Mouse (Mus musculus): ENCODE data around the gene Evi2b. TPM values are rescaled to one million over a fixed set of nuclear protein-coding genes. Genes with fewer than 3 reads are reported as not detected.

Gene Evi2b
- polyA plus RNA-seq, 1 experiment from 2014 or later: 17.7 TPM

GRCm38 (mm10) chr11:79522944-79523343 is 618 bp downstream of the Evi2b start:
- no peak for DNase-seq (ENCODE audit: low spot score)

GRCm38 (mm10) chr11:79521930-79522329 is 1.6 kb downstream of the Evi2b start:
- DNase-seq (ENCODE audit: low spot score): peak; percentile 37

GRCm38 (mm10) chr11:79520772-79521171 is 2.8 kb downstream of the Evi2b start:
- DNase-seq (ENCODE audit: low spot score): no peak

- peak; percentile 77 for DNase-seq (ENCODE audit: low spot score)
Observed at GRCm38 (mm10) chr11:79519878-79520291, 3.7 kb downstream of the Evi2b start.

GRCm38 (mm10) chr11:79519299-79519698 is 4.3 kb downstream of the Evi2b start:
- no peak for DNase-seq (ENCODE audit: low spot score)

GRCm38 (mm10) chr11:79515798-79516197 is 7.8 kb downstream of the Evi2b start:
- no peak for DNase-seq (ENCODE audit: low spot score)

GRCm38 (mm10) chr11:79515331-79515730 is 8.2 kb downstream of the Evi2b start:
- no peak for DNase-seq (ENCODE audit: low spot score)

GRCm38 (mm10) chr11:79511970-79512369 is 11.6 kb downstream of the Evi2b start:
- no peak for DNase-seq (ENCODE audit: low spot score)

GRCm38 (mm10) chr11:79504506-79504905 is 19.1 kb downstream of the Evi2b start:
- DNase-seq (ENCODE audit: low spot score): no peak

GRCm38 (mm10) chr11:79503845-79504244 is 19.7 kb downstream of the Evi2b start, which contains the start of gene Omg:
Gene Omg, minus strand, starts transcription at chr11:79504084.
- DNase-seq (ENCODE audit: low spot score): no peak

GRCm38 (mm10) chr11:79502917-79503316 is 20.6 kb downstream of the Evi2b start:
- DNase-seq (ENCODE audit: low spot score): no peak

- no peak for DNase-seq (ENCODE audit: low spot score)
Observed at GRCm38 (mm10) chr11:79494976-79495800, 28.4 kb downstream of the Evi2b start.

- DNase-seq (ENCODE audit: low spot score): no peak
Observed at GRCm38 (mm10) chr11:79484721-79485120, 38.8 kb downstream of the Evi2b start.

- no peak for DNase-seq (ENCODE audit: low spot score)
Observed at GRCm38 (mm10) chr11:79483876-79484528, 39.6 kb downstream of the Evi2b start.

- DNase-seq (ENCODE audit: low spot score): no peak
Observed at GRCm38 (mm10) chr11:79483392-79483791, 40.2 kb downstream of the Evi2b start.

- no peak for DNase-seq (ENCODE audit: low spot score)
Observed at GRCm38 (mm10) chr11:79468097-79468496, 55.5 kb downstream of the Evi2b start.

Other genes with a start within 250 kb of the Evi2b start
- 0.20 TPM in 1 of 2 replicates, not detected in the other for gene Gm9964, start 226.9 kb downstream of the Evi2b start, polyA plus RNA-seq (2015; fragmentation: Nextera tagmentation; extraction: Ambion mirVana)
- gene Nf1, start 184.1 kb downstream of the Evi2b start, polyA plus RNA-seq (2015; fragmentation: Nextera tagmentation; extraction: Ambion mirVana): 3.3 and 4.7 TPM in 2 replicates
- gene Omg, start 19.7 kb downstream of the Evi2b start, polyA plus RNA-seq (2015; fragmentation: Nextera tagmentation; extraction: Ambion mirVana): 0.19 and 0.25 TPM in 2 replicates
- 1.7 and 2.4 TPM in 2 replicates for gene Evi2, start 6.8 kb upstream of the Evi2b start, polyA plus RNA-seq (2015; fragmentation: Nextera tagmentation; extraction: Ambion mirVana)
- gene Evi2a, start 6.8 kb upstream of the Evi2b start, polyA plus RNA-seq (2015; fragmentation: Nextera tagmentation; extraction: Ambion mirVana): 11.1 and 11.7 TPM in 2 replicates
- 8.4 and 8.6 TPM in 2 replicates for gene Rab11fip4, start 67.5 kb upstream of the Evi2b start, polyA plus RNA-seq (2015; fragmentation: Nextera tagmentation; extraction: Ambion mirVana)